Mouse (Mus musculus): Measurements from ENCODE around the gene 1600002K03Rik. TPM values are rescaled to one million over a fixed set of nuclear protein-coding genes. Genes with fewer than 3 reads are reported as not detected.

Gene 1600002K03Rik
- total RNA-seq (2015; ENCODE audit: low replicate concordance): not detected in 2 replicates
- total RNA-seq (2017; ENCODE audit: low replicate concordance): not detected in 2 replicates

- ATAC-seq (replicated peaks; ENCODE audit: low FRiP score, poor library complexity, severe bottlenecking): peak; percentile 77
Observed at GRCm38 (mm10) chr10:80172527-80173292, at the start of gene 1600002K03Rik. Gene 1600002K03Rik (plus strand): TSS chr10:80172944.

DNA sequence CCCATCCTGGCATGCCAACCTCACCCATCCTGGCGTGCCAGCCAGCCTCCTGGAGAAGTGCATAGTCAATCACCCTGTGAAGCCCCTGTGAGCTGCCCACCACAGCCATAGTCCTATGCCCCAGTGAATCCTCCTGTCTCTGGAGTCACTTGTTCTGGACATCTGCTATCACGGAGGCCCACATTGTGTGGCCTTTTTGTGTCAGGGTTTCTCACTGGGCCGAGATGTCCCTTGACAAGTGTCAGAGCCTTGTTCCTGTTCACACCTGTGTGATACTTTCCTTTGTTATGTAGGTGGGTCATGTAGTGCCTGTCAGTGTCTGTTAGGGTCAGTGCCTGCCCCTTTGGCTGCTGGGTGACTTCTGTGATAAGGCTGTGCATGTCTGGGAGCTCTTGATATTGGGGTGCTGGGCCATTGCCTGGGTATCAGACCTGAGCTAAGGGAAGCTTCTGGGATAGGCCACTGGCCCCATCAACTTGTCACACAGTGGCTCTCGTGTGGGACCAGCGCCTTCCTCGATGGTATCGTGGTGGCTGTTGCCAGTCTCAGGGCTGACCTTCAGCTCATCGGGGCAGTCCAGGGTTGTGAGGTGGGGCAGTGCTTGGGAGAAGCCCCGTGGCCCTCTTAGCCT is 48.7 kb upstream of the 1600002K03Rik start:
- ATAC-seq (replicated peaks; ENCODE audit: low FRiP score, poor library complexity, severe bottlenecking): peak; percentile 84

DNA sequence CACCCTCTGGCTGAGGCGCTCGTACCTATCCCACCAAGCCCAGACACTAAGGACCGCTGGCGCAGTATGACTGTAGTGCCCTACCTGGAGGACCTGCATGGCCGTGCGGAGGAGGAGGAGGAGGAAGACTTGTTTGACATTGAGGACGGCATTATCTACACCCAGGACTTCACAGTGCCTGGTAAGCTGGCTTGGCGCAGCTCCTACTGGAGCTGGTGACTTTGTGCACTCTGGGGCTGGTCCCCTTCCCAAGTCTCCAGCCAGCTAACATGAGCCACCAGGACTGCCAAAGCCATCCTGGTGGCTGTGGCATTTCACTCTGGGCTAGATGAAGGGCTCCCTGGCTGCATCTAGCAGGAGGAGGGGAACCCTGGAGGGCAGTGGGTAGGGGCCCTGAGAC is 44.8 kb upstream of the 1600002K03Rik start:
- ATAC-seq (replicated peaks; ENCODE audit: low FRiP score, poor library complexity, severe bottlenecking): no peak

DNA sequence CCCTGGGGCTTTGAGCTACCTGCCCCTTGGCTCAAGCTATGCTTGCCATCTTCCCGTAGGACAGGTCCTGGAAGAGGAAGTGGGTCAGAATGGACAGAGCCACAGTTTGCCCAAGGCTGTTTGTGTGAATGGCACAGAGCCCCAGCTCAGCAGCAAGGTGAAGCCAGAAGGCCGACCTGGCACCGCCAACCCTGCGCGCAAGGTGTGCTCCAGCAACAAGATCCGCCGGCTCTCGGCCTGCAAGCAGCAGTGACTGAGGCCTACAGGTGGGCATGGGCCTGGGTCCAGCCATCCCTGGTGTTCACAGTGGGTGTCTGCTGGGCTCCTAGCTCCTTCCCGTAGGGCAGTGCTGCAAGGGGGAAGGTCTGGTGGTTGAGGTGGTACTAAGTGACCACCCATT is 42.9 kb upstream of the 1600002K03Rik start:
- ATAC-seq (replicated peaks; ENCODE audit: low FRiP score, poor library complexity, severe bottlenecking): no peak

DNA sequence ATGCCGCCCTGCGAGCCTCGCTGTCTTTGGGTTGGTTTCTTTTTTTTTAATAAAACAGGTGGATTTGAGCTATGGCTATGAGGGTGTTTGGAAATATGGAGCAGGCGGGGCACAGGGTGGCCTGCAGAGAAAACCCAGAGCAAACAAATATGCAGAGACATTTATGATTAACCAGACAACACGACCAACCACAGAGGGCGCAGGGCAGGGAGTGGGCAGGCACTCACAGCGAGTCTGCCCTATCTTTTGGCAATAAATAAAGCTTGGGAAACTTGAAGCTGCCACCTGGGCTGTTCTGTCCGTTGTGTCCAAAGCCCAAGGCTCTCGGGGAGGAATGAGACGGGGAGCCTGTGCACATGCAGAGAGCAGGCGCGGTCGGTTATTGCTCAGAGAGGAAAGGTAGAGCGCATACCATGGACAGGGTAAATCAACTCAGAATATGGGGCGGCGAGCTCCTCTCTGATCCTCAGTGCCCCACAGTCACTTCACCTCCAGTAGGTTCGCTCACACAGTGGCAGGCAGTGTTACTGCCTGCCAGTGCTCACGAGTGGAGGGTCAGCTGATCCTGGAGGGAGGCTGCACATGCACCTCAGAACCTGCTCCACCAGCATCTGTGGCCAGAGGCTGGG is 42.2 kb upstream of the 1600002K03Rik start:
- ATAC-seq (replicated peaks; ENCODE audit: low FRiP score, poor library complexity, severe bottlenecking): no peak

- ATAC-seq (replicated peaks; ENCODE audit: low FRiP score, poor library complexity, severe bottlenecking): no peak
Observed at GRCm38 (mm10) chr10:80131316-80131951, 41.3 kb upstream of the 1600002K03Rik start.

DNA sequence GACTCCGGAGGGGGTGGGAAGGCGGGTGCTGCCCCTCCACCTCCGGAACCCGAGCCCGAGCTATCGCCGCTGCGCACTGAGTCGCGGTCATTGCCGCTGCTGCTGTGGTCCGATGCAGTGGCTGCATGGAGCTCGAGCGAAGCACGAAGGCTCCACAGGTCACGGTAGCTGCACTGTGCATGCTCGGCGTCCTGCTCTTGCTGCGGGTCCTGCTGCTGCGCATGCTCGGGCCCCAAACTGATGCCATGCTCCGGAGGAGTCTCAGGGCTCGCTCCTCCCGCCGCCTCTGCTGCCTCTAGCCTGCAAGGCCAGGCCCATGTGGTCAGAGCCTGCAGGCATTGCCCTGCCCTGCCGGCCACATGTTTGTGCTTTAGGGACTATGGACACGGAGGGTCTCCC is 40.8 kb upstream of the 1600002K03Rik start:
- ATAC-seq (replicated peaks; ENCODE audit: low FRiP score, poor library complexity, severe bottlenecking): no peak

DNA sequence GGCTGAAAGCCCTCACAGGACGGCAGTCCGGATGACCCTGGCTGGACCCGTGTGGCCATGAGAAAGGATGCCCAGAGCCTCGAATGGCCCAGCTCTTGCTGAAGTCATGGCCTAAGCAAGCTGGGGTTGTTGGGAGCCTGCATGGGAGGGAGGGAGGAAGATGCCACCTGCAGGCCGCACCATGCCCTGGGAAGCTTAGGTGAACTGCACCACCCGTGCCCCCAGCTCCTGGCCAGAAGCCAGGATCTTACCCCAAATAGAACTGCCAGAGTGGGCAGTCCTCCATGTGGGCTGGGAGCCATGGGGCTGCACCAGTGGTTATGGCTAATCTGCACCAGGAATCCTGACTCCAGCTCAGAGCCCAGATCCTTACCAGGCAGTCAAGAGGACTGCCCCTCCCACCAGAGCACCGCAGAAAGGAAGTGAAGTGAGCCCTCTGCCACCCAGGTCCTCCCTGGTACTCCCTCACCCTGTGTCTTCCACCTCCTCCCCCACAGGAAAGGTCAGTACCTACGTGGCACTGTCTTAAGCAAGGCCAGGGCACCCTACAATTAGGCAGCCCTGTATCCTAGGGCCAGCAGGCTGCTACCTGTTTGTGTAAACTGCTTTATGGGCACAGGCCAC is 39.4 kb upstream of the 1600002K03Rik start:
- ATAC-seq (replicated peaks; ENCODE audit: low FRiP score, poor library complexity, severe bottlenecking): peak; percentile 36; the same call in 1 of the 2 replicates

DNA sequence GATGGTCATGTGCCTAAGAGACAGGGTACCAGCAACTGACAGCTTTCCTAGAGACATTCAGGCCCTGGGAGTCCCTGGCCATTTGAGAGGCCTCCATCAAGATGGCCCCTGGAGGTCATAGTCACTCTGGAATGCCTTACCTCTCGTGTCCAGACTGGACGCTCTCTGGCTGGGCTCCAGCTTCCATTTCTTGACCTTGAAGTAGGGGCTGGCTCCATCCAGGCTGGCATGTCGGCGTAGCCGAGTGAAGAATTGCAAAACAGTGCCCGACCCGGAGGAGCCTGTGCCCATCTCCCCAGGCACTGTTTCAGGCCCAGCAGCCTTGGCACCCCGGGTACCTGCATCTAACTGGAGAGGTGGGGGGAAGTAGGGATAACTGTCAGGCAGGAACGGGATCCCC is 38.3 kb upstream of the 1600002K03Rik start:
- no peak for ATAC-seq (replicated peaks; ENCODE audit: low FRiP score, poor library complexity, severe bottlenecking)

DNA sequence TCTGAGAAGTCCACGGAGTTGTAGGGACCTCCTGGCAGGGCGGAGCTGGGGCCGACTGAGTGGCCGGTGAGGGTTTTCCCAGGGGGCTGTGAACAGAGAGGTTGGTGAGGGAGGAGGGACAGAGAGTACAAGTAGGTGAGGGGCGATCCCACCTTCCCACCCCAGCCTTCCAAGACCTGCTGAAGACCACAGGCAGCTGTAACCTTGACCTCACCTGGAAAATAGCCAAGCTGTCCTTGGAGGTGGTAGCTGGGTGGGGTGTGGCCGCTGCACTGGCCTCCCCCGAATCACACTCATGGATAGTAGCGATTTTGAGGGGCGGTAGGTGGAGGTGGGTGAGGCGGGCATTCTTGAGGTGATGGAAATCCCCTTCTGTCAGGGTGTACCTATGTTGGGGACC is 37.6 kb upstream of the 1600002K03Rik start:
- no peak for ATAC-seq (replicated peaks; ENCODE audit: low FRiP score, poor library complexity, severe bottlenecking)

GRCm38 (mm10) chr10:80135641-80136040 is 37.1 kb upstream of the 1600002K03Rik start:
- no peak for ATAC-seq (replicated peaks; ENCODE audit: low FRiP score, poor library complexity, severe bottlenecking)

DNA sequence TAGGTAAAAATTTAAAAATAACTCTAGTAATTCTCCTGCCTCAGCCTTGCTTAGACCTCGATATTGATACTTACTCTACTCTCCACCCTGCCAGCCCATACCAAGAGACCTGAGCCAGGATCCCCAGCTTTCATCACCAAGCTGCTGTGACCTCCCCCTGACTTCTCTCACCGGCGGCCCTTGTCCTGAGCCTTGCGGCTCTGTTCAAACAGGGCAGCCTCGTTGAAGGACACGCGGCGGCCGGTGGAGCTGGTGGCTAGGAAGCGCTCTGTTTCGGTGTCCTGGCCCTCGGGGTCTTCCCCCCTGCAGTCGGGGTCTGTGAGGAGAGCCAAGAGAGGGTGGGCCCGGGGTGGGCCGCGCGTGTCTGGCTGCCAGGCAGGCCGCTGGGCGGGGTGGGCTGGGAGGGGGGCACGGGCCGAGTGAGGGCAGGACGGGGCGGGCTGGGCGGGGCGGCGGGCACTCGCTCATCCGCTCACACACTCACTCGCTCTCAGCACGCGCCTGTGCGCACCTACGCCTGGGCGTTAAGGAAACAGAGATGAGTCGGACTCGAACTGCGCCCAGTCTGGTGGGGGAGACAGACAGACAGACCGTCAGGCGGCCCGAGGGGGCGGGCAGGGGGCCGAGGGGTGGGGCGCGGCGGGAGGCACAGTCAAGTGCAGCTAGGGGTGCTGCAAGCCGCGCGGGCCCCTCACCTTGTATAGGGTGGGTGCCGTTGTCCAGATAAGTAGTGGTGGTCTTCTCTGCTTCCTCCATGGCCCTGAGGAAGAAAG is 36.4 kb upstream of the 1600002K03Rik start:
- no peak for ATAC-seq (replicated peaks; ENCODE audit: low FRiP score, poor library complexity, severe bottlenecking)

DNA sequence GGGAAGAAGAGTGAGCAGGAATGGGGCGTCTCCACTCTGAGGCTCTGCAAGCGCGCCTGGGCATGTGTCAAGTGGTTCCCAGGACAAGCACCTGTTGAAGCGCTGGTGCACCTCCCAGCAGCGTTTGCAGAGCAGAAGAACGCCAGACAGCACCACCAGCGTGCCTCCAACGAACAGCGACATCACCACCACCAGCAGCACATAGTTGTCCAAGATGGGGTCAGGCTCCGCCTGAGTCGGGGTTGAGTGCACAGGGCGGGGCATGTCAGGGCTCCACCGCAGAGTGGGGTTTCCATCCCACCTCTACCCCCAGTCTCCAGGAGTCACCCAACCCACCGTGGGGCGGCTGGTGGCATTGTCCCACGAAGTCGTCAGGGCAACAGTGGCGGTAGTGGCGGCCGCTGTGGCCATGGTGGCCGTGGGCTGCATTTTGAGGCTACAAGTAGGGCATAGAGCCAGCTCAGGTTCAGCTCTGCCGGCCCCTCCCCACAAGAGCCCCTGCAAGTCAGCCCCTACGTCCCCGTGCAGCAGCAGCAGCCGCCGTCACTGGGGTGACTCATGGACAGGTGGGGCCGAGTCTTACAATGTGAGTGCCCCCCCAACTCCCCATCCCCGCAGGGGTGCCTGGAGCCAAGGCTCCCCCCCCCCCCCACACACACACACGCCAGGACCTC is 35.7 kb upstream of the 1600002K03Rik start:
- ATAC-seq (replicated peaks; ENCODE audit: low FRiP score, poor library complexity, severe bottlenecking): no peak

DNA sequence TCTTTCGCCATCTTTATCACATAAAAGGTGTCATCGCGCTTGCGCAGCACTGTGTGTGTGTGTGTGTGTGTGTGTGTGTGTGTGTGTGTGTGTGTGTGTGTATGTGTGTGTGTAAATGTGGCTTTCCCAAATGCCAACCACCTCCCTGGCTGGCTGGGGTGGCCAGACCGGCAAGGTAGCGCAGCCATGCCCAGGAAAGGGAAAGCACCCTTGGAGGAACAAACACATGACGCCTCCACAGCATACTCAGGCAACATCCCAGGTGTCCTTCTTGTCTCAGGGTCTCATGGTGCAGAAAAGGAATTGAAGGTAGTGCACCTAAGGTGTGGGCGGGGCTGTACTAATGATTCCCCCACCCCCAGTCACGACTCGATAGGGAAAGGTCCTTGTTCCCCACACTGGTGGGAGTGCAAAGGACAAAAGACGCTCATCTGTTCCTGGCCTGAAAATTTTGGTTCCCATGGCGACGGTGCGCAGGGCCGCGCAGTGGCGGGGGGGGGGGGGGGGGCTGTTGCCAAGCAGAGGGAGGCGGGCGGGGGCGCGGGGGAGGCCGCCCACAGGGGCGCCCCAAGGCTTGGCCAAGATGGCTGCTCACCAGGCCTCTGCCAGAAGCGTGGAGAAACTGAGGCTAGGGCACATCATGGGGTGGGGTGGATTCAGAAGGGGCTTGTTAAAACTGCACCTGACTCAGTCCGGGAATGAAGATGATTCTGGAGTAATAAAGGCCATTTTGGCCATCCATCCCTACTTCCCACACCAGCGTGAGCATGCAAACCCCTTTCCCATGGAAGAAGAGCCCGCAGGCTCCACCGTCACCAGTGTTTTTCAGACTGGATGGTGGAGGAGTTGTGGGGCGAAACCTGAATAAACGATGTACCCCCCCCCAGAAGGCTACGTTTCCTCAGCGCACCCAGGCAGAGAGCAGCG is 34.9 kb upstream of the 1600002K03Rik start:
- no peak for ATAC-seq (replicated peaks; ENCODE audit: low FRiP score, poor library complexity, severe bottlenecking)

- ATAC-seq (replicated peaks; ENCODE audit: low FRiP score, poor library complexity, severe bottlenecking): peak; percentile 17
Observed at GRCm38 (mm10) chr10:80138553-80139438, 33.9 kb upstream of the 1600002K03Rik start, which contains the start of gene Atp5d. Gene Atp5d (plus strand): TSS chr10:80138632.

- ATAC-seq (replicated peaks; ENCODE audit: low FRiP score, poor library complexity, severe bottlenecking): no peak
Observed at GRCm38 (mm10) chr10:80139439-80139775, 33.3 kb upstream of the 1600002K03Rik start.

All from erythroid progenitor cell, adult 5-6 weeks (primary cell).